Mouse (Mus musculus) cortical plate, adult 2 months (tissue): ENCODE results near the gene Kcnk13.

Source experiments
- CTCF ChIP-seq: fragments of 200-500 bp; IDR thresholded peaks from 2 replicates; pipeline ENCODE4 v1.5.1; 2011; ENCODE audit warnings: mild to moderate bottlenecking, control low read depth, low read length; ENCODE audit not compliant: insufficient read depth; ENCODE audit errors: extremely low read depth
- POLR2A ChIP-seq: fragments of 200-500 bp; IDR thresholded peaks from 2 replicates; pipeline ENCODE4 v1.6.1; 2011; ENCODE audit warnings: mild to moderate bottlenecking, low read length, control low read depth; ENCODE audit not compliant: insufficient read depth; ENCODE audit errors: extremely low read depth

GRCm38 (mm10) chr12:99919636-99920035 is 44.7 kb upstream of the Kcnk13 start:
- no peak for TF ChIP-seq POLR2A
- no peak for TF ChIP-seq CTCF
